Mouse (Mus musculus) forebrain, embryonic 11.5 days (tissue): ENCODE data around the gene Rab14. TPM values are rescaled to one million over a fixed set of nuclear protein-coding genes. Genes with fewer than 3 reads are reported as not detected.

ENCODE experiments used
- ATAC-seq: fragments of 200-750 bp; cut with Nextera tagmentation; replicated peaks from 2 replicates; pipeline ENCODE4 v1.8.0; 2017; ENCODE audit warnings: moderate TSS enrichment; ENCODE audit not compliant: low FRiP score
- DNase-seq: peaks from one replicate; pipeline ENCODE4 v3.0.0-alpha.2; 2017; ENCODE audit warnings: low spot score
- H3K27ac ChIP-seq: fragments of 300-500 bp; sonication (generic); 2 replicates; pipeline ENCODE4 v1.5.1; 2014; ENCODE audit warnings: low read depth, low read length
- H3K27me3 ChIP-seq: fragments of 300-500 bp; sonication (generic); 2 replicates; pipeline ENCODE4 v1.6.1; 2014; ENCODE audit warnings: mild to moderate bottlenecking, low read length, mixed read lengths; ENCODE audit not compliant: control insufficient read depth, insufficient read depth
- H3K36me3 ChIP-seq: fragments of 300-500 bp; sonication (generic); 2 replicates; pipeline ENCODE4 v1.6.1; 2014; ENCODE audit warnings: mild to moderate bottlenecking, low read length, moderate library complexity, mixed read lengths; ENCODE audit not compliant: control insufficient read depth, insufficient read depth
- H3K4me1 ChIP-seq: fragments of 300-500 bp; sonication (generic); replicated peaks from 2 replicates; pipeline ENCODE4 v1.6.1; 2014; ENCODE audit warnings: low read length, mixed read lengths; ENCODE audit not compliant: control insufficient read depth, insufficient read depth
- H3K4me2 ChIP-seq: fragments of 300-500 bp; sonication (generic); 2 replicates; pipeline ENCODE4 v1.6.1; 2014; ENCODE audit warnings: low read depth, mild to moderate bottlenecking, low read length, moderate library complexity, mixed read lengths; ENCODE audit not compliant: severe bottlenecking
- H3K4me3 ChIP-seq: fragments of 300-500 bp; sonication (generic); 2 replicates; pipeline ENCODE4 v1.5.1; 2014; ENCODE audit warnings: low read depth, low read length
- H3K9ac ChIP-seq: fragments of 300-500 bp; sonication (generic); 2 replicates; pipeline ENCODE4 v1.6.1; 2014; ENCODE audit warnings: low read length
- H3K9me3 ChIP-seq: fragments of 300-500 bp; sonication (generic); 2 replicates; pipeline ENCODE4 v1.6.1; 2016; ENCODE audit warnings: low read length, mixed read lengths; ENCODE audit not compliant: control insufficient read depth
- WGBS: fragments of 180-500 bp; shearing (Covaris S2); extraction: QIAGEN DNeasy Blood & Tissue Kit; methylation state at CpG from one replicate; pipeline ENCODE4 v1.1.7; 2014; 5-methylcytosine and 5-hydroxymethylcytosine counted together
- polyA plus RNA-seq: library from polyadenylated mRNA; unstranded; fragments of >200 nt; fragmentation: Nextera tagmentation; extraction: Ambion mirVana; gene quantifications from 2 replicates; pipeline ENCODE4 v1.2.1, GENCODE M21; 2014

The Rab14 gene
- polyA plus RNA-seq, 1 experiment from 2014 or later, result 271 TPM

GRCm38 (mm10) chr2:35188929-35189328 is 12.0 kb downstream of the Rab14 start:
- H3K27ac ChIP-seq, result no peak overlapping the region
- H3K9ac ChIP-seq, result no peak overlapping the region
- no peak overlapping the region for H3K4me2 ChIP-seq
- no peaks in the 10 kb centered on the region for H3K27me3 ChIP-seq
- H3K36me3 ChIP-seq, result no peaks in the 10 kb centered on the region; the same call in 1 of the 2 replicates
- DNase-seq (no peak), ATAC-seq (no peak)
- no peak overlapping the region for H3K4me3 ChIP-seq
- 92% methylated on average over 5 of the region's 5 CpGs for WGBS
- H3K9me3 ChIP-seq, result no peaks in the 10 kb centered on the region
- H3K4me1 ChIP-seq, result no peaks in the 10 kb centered on the region

- Histone ChIP-seq H3K4me1 (no peaks in the 10 kb centered on the region), H3K9me3 (no peaks in the 10 kb centered on the region), H3K27me3 (no peaks in the 10 kb centered on the region), H3K9ac (no peak overlapping the region), H3K4me3 (no peak overlapping the region), H3K36me3 (peaks cover 13% of the 10 kb centered on the region), H3K27ac (no peak overlapping the region), H3K4me2 (no peak overlapping the region)
- DNase-seq, result no peak
- ATAC-seq, result no peak
- 88% methylated on average over 6 of the region's 6 CpGs for WGBS
Measured at GRCm38 (mm10) chr2:35183115-35183673, 17.7 kb downstream of the Rab14 start.

- no peak overlapping the region for H3K9ac ChIP-seq
- H3K4me1 ChIP-seq, result no peaks in the 10 kb centered on the region
- H3K4me3 ChIP-seq, result no peak overlapping the region
- ATAC-seq (no peak), DNase-seq (no peak)
- peaks cover 15% of the 10 kb centered on the region for H3K36me3 ChIP-seq
- no peak overlapping the region for H3K27ac ChIP-seq
- H3K4me2 ChIP-seq, result no peak overlapping the region
- H3K27me3 ChIP-seq, result no peaks in the 10 kb centered on the region
- WGBS, result 90% methylated on average over 3 of the region's 3 CpGs
- no peaks in the 10 kb centered on the region for H3K9me3 ChIP-seq
Measured at GRCm38 (mm10) chr2:35178153-35178552, 22.8 kb downstream of the Rab14 start.

- Histone ChIP-seq H3K4me3 (no peak overlapping the region), H3K27ac (no peak overlapping the region), H3K27me3 (no peaks in the 10 kb centered on the region), H3K4me1 (no peaks in the 10 kb centered on the region), H3K9ac (no peak overlapping the region), H3K4me2 (no peak overlapping the region), H3K9me3 (no peaks in the 10 kb centered on the region), H3K36me3 (peaks cover 8% of the 10 kb centered on the region)
- WGBS, result 91% methylated on average over 12 of the region's 12 CpGs
- DNase-seq (no peak), ATAC-seq (no peak)
Measured at GRCm38 (mm10) chr2:35175281-35176065, 25.4 kb downstream of the Rab14 start.

- Histone ChIP-seq H3K9ac (no peak overlapping the region), H3K9me3 (no peaks in the 10 kb centered on the region), H3K27ac (no peak overlapping the region), H3K27me3 (no peaks in the 10 kb centered on the region), H3K4me3 (no peak overlapping the region), H3K4me2 (no peak overlapping the region), H3K36me3 (peaks cover 10% of the 10 kb centered on the region), H3K4me1 (no peaks in the 10 kb centered on the region)
- DNase-seq (no peak), ATAC-seq (no peak)
- 67% methylated on average over 5 of the region's 5 CpGs for WGBS
Measured at GRCm38 (mm10) chr2:35174100-35174499, 26.8 kb downstream of the Rab14 start.

GRCm38 (mm10) chr2:35173666-35174065 is 27.3 kb downstream of the Rab14 start:
- 91% methylated on average over 5 of the region's 5 CpGs for whole genome bisulfite sequencing
- Histone ChIP-seq H3K4me3 (no peak overlapping the region), H3K4me1 (no peaks in the 10 kb centered on the region), H3K36me3 (peaks cover 10% of the 10 kb centered on the region), H3K27ac (no peak overlapping the region), H3K9ac (no peak overlapping the region), H3K9me3 (no peaks in the 10 kb centered on the region), H3K4me2 (no peak overlapping the region), H3K27me3 (no peaks in the 10 kb centered on the region)
- DNase-seq (no peak), ATAC-seq (no peak)

GRCm38 (mm10) chr2:35172246-35172645 is 28.7 kb downstream of the Rab14 start:
- DNase-seq (no peak), ATAC-seq (no peak)
- peaks cover 10% of the 10 kb centered on the region for H3K36me3 ChIP-seq
- no peak overlapping the region for H3K9ac ChIP-seq
- H3K27ac ChIP-seq, result no peak overlapping the region
- H3K9me3 ChIP-seq, result no peaks in the 10 kb centered on the region
- no peak overlapping the region for H3K4me3 ChIP-seq
- 85% methylated on average over 4 of the region's 4 CpGs for WGBS
- H3K4me2 ChIP-seq, result no peak overlapping the region
- H3K27me3 ChIP-seq, result no peaks in the 10 kb centered on the region
- H3K4me1 ChIP-seq, result no peaks in the 10 kb centered on the region

- Histone ChIP-seq H3K27ac (no peak overlapping the region), H3K9ac (no peak overlapping the region), H3K4me2 (no peak overlapping the region), H3K36me3 (peaks cover 13% of the 10 kb centered on the region), H3K4me3 (no peak overlapping the region), H3K9me3 (no peaks in the 10 kb centered on the region), H3K4me1 (no peaks in the 10 kb centered on the region), H3K27me3 (no peaks in the 10 kb centered on the region)
- DNase-seq (no peak), ATAC-seq (no peak)
- 89% methylated on average over 10 of the region's 10 CpGs for WGBS
Measured at GRCm38 (mm10) chr2:35171341-35171861, 29.5 kb downstream of the Rab14 start.
